Mouse (Mus musculus) brain, embryonic 14.5 days (tissue): ENCODE results near the gene Tfg. TPM values are rescaled to one million over a fixed set of nuclear protein-coding genes. Genes with fewer than 3 reads are reported as not detected.

Experiments used
- DNase-seq: peaks from one replicate; pipeline ENCODE4 v3.0.0-alpha.2; 2011; ENCODE audit warnings: low read depth
- CTCF ChIP-seq: fragments of 200-500 bp; IDR thresholded peaks from 2 replicates; pipeline ENCODE4 v1.5.1; 2012; ENCODE audit warnings: inconsistent platforms, mild to moderate bottlenecking, moderate library complexity, borderline replicate concordance; ENCODE audit not compliant: insufficient read depth, insufficient read length; ENCODE audit errors: extremely low read depth
- POLR2A ChIP-seq: fragments of 200-500 bp; IDR thresholded peaks from 2 replicates; pipeline ENCODE4 v1.6.1; 2012; ENCODE audit warnings: mild to moderate bottlenecking, inconsistent platforms, borderline replicate concordance; ENCODE audit not compliant: poor library complexity, insufficient read depth, insufficient read length, severe bottlenecking; ENCODE audit errors: extremely low read depth
- polyA plus RNA-seq: library from polyadenylated mRNA; depleted of rRNA; stranded (reverse); fragments of >200 nt; gene quantifications from 2 replicates; pipeline ENCODE4 v1.2.3, GENCODE M21; 2012; rRNA removed

Gene Tfg
- polyA plus RNA-seq, 1 experiment, result 122 TPM

- peak; percentile 34 for DNase-seq
- TF ChIP-seq POLR2A, result no peak
- TF ChIP-seq CTCF, result no peak
Measured at GRCm38 (mm10) chr16:56690715-56691114, 26.5 kb downstream of the Tfg start.

- TF ChIP-seq POLR2A (no peak), CTCF (no peak)
- no peak for DNase-seq
Measured at GRCm38 (mm10) chr16:56686747-56687146, 30.5 kb downstream of the Tfg start.

GRCm38 (mm10) chr16:56681010-56681645 is 36.1 kb downstream of the Tfg start:
- TF ChIP-seq CTCF, result no peak
- no peak for TF ChIP-seq POLR2A
- DNase-seq, result peak; percentile 39

GRCm38 (mm10) chr16:56677146-56677545 is 40.1 kb downstream of the Tfg start:
- TF ChIP-seq POLR2A (no peak), CTCF (no peak)
- peak; percentile 61 for DNase-seq

- TF ChIP-seq CTCF, result no peak
- TF ChIP-seq POLR2A, result no peak
- no peak for DNase-seq
Measured at GRCm38 (mm10) chr16:56673420-56673819, 43.8 kb downstream of the Tfg start.

- DNase-seq, result no peak
Measured at GRCm38 (mm10) chr16:56670941-56671340, 46.3 kb downstream of the Tfg start.

GRCm38 (mm10) chr16:56669520-56669919 is 47.7 kb downstream of the Tfg start:
- TF ChIP-seq CTCF (no peak), POLR2A (no peak)
- no peak for DNase-seq

More at GRCm38 (mm10) chr16:56670941-56671340, 46.3 kb downstream of the Tfg start:
- TF ChIP-seq CTCF (no peak), POLR2A (no peak)

- no peak for TF ChIP-seq POLR2A
- TF ChIP-seq CTCF, result no peak
- no peak for DNase-seq
Measured at GRCm38 (mm10) chr16:56658866-56659265, 58.4 kb downstream of the Tfg start.

- no peak for DNase-seq
- TF ChIP-seq POLR2A, result no peak
- no peak for TF ChIP-seq CTCF
Measured at GRCm38 (mm10) chr16:56655193-56655910, 61.9 kb downstream of the Tfg start.

GRCm38 (mm10) chr16:56646382-56647172 is 70.7 kb downstream of the Tfg start:
- no peak for DNase-seq
- TF ChIP-seq CTCF, result no peak
- TF ChIP-seq POLR2A, result no peak

- peak; percentile 55 for DNase-seq
- no peak for TF ChIP-seq POLR2A
- TF ChIP-seq CTCF, result no peak
Measured at GRCm38 (mm10) chr16:56645251-56645650, 72.0 kb downstream of the Tfg start.

Other genes starting within 250 kb of the Tfg start
- gene Abi3bp, start 239.6 kb downstream of the Tfg start, polyA plus RNA-seq, result 0.42 and 0.57 TPM in 2 replicates
- 0.03 TPM in 1 of 2 replicates, not detected in the other for gene Adgrg7, start 78.4 kb upstream of the Tfg start, polyA plus RNA-seq
- gene Tmem45a, start 168.7 kb upstream of the Tfg start, polyA plus RNA-seq, result 3.2 and 4.0 TPM in 2 replicates
- 0.14 TPM in 1 of 2 replicates, not detected in the other for gene Lnp1, start 210.6 kb upstream of the Tfg start, polyA plus RNA-seq